Mouse (Mus musculus): ENCODE data around the gene Psmb8. TPM values are rescaled to one million over a fixed set of nuclear protein-coding genes. Genes with fewer than 3 reads are reported as not detected.
"Not testable (repeated sequence)": the region's sequence is repeated elsewhere in the genome, so short reads cannot be mapped to it uniquely, and the experiment has no call there.

Psmb8 gene
- total RNA-seq, 2 experiments from 2014 or later: 2.7 TPM

DNA sequence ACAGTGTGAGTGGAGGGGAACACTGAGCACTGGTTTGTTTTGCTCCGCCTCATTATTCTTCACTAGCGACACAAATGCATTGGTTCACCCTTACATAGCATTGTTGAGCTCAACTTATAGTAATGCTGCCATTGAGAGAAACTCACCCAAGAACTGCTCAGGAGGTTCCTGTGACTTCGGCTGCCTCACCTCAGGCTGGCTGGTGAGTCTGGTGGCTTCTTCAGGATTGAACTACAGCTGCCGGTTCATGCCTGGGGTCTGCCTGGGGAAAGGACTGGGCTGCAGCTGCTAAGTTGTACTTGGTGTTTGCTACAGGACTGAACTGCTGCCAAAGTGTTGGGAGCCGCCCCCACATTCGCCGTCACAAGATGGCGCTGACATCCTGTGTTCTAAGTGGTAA is 27.9 kb downstream of the Psmb8 start:
- DNase-seq (ENCODE audit: low spot score in 2 of 2): no peak
- Histone ChIP-seq H3K4me3 (no peak overlapping the region), H3K27ac (no peak overlapping the region)
- TF ChIP-seq CTCF (conservative IDR thresholded peaks at IDR 0.05): no peak

DNA sequence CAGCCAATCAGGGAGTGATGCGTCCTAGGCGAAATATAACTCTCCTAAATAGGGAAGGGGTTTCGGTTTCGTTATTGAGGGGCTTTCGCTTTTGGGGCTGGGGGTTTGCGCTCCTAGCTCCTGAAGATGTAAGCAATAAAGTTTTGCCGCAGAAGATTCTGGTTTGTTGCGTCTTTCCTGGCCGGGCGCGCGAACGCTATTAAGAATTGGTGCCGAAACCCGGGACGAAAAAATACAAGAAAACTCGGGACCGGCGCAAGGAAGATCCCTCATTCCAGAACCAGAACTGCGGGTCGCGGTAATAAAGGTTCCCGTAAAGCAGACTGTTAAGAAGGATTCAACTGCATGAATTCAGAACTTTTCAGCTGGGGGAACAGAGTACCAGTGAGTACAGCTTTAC is 28.4 kb downstream of the Psmb8 start:
- not testable (repeated sequence) for DNase-seq (ENCODE audit: low spot score in 2 of 2); H3K27ac ChIP-seq; H3K4me3 ChIP-seq

DNA sequence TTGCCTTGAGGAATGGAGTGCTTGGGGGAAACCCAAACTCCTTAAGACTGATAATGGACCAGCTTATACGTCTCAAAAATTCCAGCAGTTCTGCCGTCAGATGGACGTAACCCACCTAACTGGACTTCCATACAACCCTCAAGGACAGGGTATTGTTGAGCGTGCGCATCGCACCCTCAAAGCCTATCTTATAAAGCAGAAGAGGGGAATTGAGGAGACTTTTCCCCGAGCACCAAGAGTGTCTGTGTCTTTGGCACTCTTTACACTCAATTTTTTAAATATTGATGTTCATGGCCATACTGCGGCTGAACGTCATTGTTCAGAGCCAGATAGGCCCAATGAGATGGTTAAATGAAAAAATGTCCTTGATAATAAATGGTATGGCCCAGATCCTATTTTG is 33.5 kb downstream of the Psmb8 start:
- DNase-seq (ENCODE audit: low spot score in 2 of 2); H3K4me3 ChIP-seq; H3K27ac ChIP-seq: not testable (repeated sequence)

DNA sequence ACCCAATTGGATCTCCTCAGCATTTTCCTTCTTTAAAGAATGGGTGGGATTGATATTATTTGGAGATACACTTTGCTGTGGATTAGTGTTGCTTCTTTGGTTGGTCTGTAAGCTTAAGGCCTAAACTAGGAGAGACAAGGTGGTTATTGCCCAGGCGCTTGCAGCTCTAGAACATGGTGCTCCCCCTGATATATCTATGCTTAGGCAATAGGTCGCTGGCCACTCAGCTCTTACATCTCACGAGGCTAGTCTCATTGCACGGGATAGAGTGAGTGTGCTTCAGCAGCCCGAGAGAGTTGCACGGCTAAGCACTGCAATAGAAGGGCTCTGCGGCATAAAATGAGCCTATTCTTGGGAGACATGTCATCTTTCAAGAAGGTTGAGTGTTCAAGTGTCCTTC is 34.5 kb downstream of the Psmb8 start:
- H3K27ac ChIP-seq; H3K4me3 ChIP-seq; DNase-seq (ENCODE audit: low spot score in 2 of 2): not testable (repeated sequence)

GRCm38 (mm10) chr17:34234926-34235325 is 37.4 kb downstream of the Psmb8 start:
- Histone ChIP-seq H3K27ac (no peak overlapping the region), H3K4me3 (no peak overlapping the region)
- DNase-seq (ENCODE audit: low spot score in 2 of 2): peak; percentile 60 to 75
- TF ChIP-seq CTCF (conservative IDR thresholded peaks at IDR 0.05): peak; percentile 93

- H3K27ac ChIP-seq: no peak overlapping the region
These were observed 39.2 kb downstream of the Psmb8 start for GRCm38 (mm10) chr17:34236691-34237090.

GRCm38 (mm10) chr17:34237741-34238140 is 40.2 kb downstream of the Psmb8 start:
- DNase-seq (ENCODE audit: low spot score in 2 of 2): no peak
- no peak for TF ChIP-seq CTCF (conservative IDR thresholded peaks at IDR 0.05)
- H3K4me3 ChIP-seq: no peak overlapping the region
- H3K27ac ChIP-seq: no peak overlapping the region

More at GRCm38 (mm10) chr17:34236691-34237090, 39.2 kb downstream of the Psmb8 start:
- TF ChIP-seq CTCF (conservative IDR thresholded peaks at IDR 0.05): no peak
- DNase-seq (ENCODE audit: low spot score in 2 of 2): no peak
- H3K4me3 ChIP-seq: no peak overlapping the region

DNA sequence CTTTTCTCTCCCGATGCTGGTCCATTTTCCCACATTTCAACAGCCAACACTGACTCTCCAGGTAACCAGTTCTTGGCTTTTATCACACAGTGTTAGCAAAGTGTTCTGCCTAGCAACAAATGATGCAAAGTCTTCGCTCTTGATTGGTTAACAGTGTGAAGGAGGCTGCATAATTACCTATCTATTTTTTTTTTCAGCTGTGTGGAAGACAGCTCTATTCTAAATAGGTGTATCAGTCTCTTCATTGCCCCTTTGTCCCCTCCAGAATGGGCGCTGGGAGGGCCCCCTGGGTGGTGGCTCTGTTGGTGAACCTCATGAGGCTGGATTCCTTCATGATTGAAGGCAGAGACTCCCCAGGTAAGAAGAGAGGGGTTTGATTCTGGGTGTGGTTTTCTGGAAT is 41.2 kb downstream of the Psmb8 start, which contains the start of gene H2-Ob:
TSS of gene H2-Ob (plus strand) at position 198 of the 400 bp plus-strand sequence.
- H3K4me3 ChIP-seq: no peak within 1 kb of the TSS
- H3K27ac ChIP-seq: peak within 1 kb of the TSS; percentile 53; the same call in 1 of the 2 replicates
- DNase-seq (ENCODE audit: low spot score in 2 of 2): peak; percentile 34 to 55
- no peak for TF ChIP-seq CTCF (conservative IDR thresholded peaks at IDR 0.05)

- Histone ChIP-seq H3K27ac (peak overlapping the region; percentile 53; the same call in 1 of the 2 replicates), H3K4me3 (no peak overlapping the region)
- TF ChIP-seq CTCF (conservative IDR thresholded peaks at IDR 0.05): no peak
- no peak for DNase-seq (ENCODE audit: low spot score in 2 of 2)
These were observed 42.1 kb downstream of the Psmb8 start for GRCm38 (mm10) chr17:34239601-34240041.

- no peak for DNase-seq (ENCODE audit: low spot score in 2 of 2)
- no peak for TF ChIP-seq CTCF (conservative IDR thresholded peaks at IDR 0.05)
- Histone ChIP-seq H3K4me3 (no peak overlapping the region), H3K27ac (no peak overlapping the region; the same call in 1 of the 2 replicates)
These were observed 42.8 kb downstream of the Psmb8 start for GRCm38 (mm10) chr17:34240366-34240765.

DNA sequence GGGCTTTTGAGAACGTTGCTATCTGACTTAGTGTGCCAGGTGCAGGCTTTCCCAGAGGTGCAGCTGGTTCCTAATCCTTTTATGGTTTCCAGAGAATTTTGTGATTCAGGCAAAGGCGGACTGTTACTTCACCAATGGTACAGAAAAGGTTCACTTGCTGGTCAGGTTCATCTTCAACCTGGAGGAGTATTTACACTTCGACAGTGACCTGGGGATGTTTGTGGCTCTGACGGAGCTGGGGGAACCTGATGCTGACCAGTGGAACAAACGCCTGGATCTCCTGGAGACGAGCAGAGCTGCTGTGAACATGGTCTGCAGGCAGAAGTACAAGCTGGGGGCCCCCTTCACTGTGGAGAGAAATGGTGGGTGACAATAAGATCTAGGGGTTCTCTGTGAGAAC is 43.4 kb downstream of the Psmb8 start:
- DNase-seq (ENCODE audit: low spot score in 2 of 2): no peak
- Histone ChIP-seq H3K27ac (no peak overlapping the region), H3K4me3 (no peak overlapping the region)
- no peak for TF ChIP-seq CTCF (conservative IDR thresholded peaks at IDR 0.05)

- H3K4me3 ChIP-seq: no peak overlapping the region
- TF ChIP-seq CTCF (conservative IDR thresholded peaks at IDR 0.05): no peak
- no peak overlapping the region for H3K27ac ChIP-seq
- DNase-seq (ENCODE audit: low spot score in 2 of 2): no peak
These were observed 47.1 kb downstream of the Psmb8 start for GRCm38 (mm10) chr17:34244656-34245055.

DNA sequence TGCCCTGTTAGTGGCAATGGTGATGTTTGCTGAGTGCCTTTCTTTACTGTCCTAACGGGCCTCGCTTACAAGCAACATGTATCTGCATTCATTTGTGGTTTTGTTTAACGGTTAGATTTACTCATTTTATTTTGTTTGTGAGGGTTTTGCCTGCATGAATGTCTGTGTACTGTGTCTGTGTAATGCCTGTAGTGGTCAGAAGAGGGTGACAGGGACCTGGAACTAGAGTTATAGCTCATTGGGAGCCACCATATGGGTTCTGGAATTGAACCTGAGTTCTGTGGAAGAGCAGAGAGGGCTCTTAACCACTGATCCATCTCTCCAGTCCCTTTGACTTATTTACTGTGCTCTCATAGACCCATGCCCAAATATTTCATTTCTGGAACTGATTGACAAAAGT is 49.5 kb downstream of the Psmb8 start:
- DNase-seq (ENCODE audit: low spot score in 2 of 2): no peak
- peak; percentile 60 for TF ChIP-seq CTCF (conservative IDR thresholded peaks at IDR 0.05)
- H3K4me3 ChIP-seq: no peak overlapping the region
- no peak overlapping the region for H3K27ac ChIP-seq

- Histone ChIP-seq H3K4me3 (no peak overlapping the region), H3K27ac (no peak overlapping the region)
- DNase-seq (ENCODE audit: low spot score in 2 of 2): no peak
- TF ChIP-seq CTCF (conservative IDR thresholded peaks at IDR 0.05): no peak
These were observed 51.2 kb downstream of the Psmb8 start for GRCm38 (mm10) chr17:34248764-34249163.

GRCm38 (mm10) chr17:34249361-34249760 is 51.8 kb downstream of the Psmb8 start:
- H3K27ac ChIP-seq: no peak overlapping the region
- no peak for DNase-seq (ENCODE audit: low spot score in 2 of 2)
- no peak for TF ChIP-seq CTCF (conservative IDR thresholded peaks at IDR 0.05)
- no peak overlapping the region for H3K4me3 ChIP-seq

All from layer of hippocampus, adult 2 months (tissue).